Mouse (Mus musculus): Measurements from ENCODE around the gene Tnfrsf1a. TPM values are rescaled to one million over a fixed set of nuclear protein-coding genes. Genes with fewer than 3 reads are reported as not detected.

The Tnfrsf1a gene
- polyA plus RNA-seq, 1 experiment from 2014 or later = 109 TPM

DNA sequence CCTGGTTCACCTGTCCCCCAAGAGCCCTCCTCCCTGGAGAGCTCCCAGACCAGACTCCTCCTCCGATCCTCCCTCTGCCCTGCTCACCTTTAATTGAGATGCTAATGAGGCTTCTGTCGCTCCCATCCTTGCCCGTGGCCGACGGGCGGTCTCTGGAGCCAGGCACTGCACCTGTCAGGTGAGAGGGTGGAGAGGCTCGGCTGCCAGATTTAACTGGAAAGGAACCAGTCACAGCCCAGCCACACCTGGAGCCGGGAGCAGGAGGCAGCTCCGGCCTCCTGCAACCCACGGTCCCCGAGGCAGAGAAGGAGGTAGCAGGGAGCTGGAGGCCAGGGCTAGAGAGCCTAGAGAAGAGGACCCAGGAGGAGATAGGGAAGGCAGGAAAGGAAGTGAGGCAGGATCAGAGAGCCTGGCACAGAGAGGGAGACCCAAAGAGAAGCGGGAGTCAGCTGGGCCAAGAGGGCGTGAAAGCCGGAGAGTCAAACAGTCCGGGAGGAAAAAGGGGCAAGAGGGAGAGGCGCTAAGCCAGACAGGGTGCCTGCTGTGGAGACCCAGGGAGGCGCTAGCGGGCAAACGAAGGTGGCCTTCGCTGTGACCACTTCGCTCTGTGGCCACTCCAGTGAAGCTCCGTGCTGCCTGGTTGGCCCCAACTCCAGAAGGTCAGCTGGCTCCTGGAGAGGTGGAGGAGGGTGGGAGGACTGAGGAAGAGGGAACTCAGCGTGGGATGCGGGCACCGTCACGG is 27.9 kb upstream of the Tnfrsf1a start:
- Histone ChIP-seq H3K4me2 (replicated peaks; ENCODE audit: low read depth) (peak overlapping the region; percentile 30; the same call in 1 of the 2 replicates), H3K9me3 (ENCODE audit: control insufficient read depth) (no peaks in the 10 kb centered on the region), H3K9ac (ENCODE audit: low read depth, low read length) (no peak overlapping the region), H3K36me3 (ENCODE audit: control insufficient read depth, insufficient read depth) (no peaks in the 10 kb centered on the region), H3K27ac (ENCODE audit: low read depth, low read length) (no peak overlapping the region), H3K4me3 (ENCODE audit: low read depth, low read length) (no peak overlapping the region), H3K4me1 (replicated peaks; ENCODE audit: control insufficient read depth, insufficient read depth, low read length) (no peaks in the 10 kb centered on the region), H3K27me3 (replicated peaks; ENCODE audit: control insufficient read depth, insufficient read depth, low read length) (no peaks in the 10 kb centered on the region; the same call in 1 of the 2 replicates)
- TF ChIP-seq CTCF (IDR thresholded peaks at IDR 0.05; ENCODE audit: low read depth) = peak; percentile 20; the same call in 1 of the 2 replicates
- WGBS = 34% methylated on average over 26 of the region's 26 CpGs
- ATAC-seq = no peak

DNA sequence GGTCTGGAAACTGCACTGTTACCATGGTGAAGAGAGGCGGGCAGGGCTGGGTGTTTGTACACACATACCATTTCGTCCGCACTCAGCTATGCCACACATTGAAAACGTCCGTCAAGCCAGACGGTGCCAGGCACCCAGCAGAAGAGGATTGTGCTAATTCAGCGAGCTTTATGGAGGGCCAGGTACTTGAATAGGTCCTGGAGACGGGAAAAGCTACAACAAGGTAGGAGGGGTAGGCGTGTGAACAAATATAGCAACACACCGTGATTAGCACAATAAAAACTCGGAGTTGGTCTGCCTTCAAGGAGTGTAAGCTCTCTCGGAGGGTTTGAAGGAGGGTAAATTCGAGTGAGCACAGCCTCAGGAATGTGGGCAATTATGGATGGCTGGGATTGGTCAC is 26.4 kb upstream of the Tnfrsf1a start:
- Histone ChIP-seq H3K27me3 (replicated peaks; ENCODE audit: control insufficient read depth, insufficient read depth, low read length) (no peaks in the 10 kb centered on the region; the same call in 1 of the 2 replicates), H3K4me3 (ENCODE audit: low read depth, low read length) (no peak overlapping the region), H3K9ac (ENCODE audit: low read depth, low read length) (no peak overlapping the region), H3K27ac (ENCODE audit: low read depth, low read length) (no peak overlapping the region), H3K4me2 (replicated peaks; ENCODE audit: low read depth) (no peak overlapping the region), H3K36me3 (ENCODE audit: control insufficient read depth, insufficient read depth) (no peaks in the 10 kb centered on the region), H3K9me3 (ENCODE audit: control insufficient read depth) (no peaks in the 10 kb centered on the region), H3K4me1 (replicated peaks; ENCODE audit: control insufficient read depth, insufficient read depth, low read length) (no peaks in the 10 kb centered on the region)
- no peak for TF ChIP-seq CTCF (IDR thresholded peaks at IDR 0.05; ENCODE audit: low read depth)
- WGBS = 55% methylated on average over 13 of the region's 13 CpGs
- no peak for ATAC-seq

DNA sequence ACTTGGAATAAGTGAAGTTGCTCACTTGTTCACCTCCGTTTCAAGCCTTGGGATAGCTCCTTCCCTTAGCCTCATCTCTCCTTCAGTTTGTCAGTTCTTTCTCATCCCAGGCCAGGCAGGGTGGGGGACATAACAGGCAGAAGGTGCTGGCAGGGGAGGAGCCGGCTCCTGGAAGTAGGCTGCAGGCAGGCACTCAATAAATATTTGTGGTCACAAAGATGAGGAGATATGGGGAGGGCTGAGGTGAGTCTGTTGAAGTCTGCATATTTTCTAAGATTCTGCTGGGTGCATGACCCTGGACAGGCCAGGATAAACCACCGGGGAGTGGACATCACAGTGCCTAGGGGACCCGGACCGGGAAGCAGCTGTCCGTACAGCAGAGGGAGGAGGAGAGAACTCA is 25.6 kb upstream of the Tnfrsf1a start:
- Histone ChIP-seq H3K9me3 (ENCODE audit: control insufficient read depth) (no peaks in the 10 kb centered on the region), H3K36me3 (ENCODE audit: control insufficient read depth, insufficient read depth) (no peaks in the 10 kb centered on the region), H3K27me3 (replicated peaks; ENCODE audit: control insufficient read depth, insufficient read depth, low read length) (no peaks in the 10 kb centered on the region; the same call in 1 of the 2 replicates), H3K4me3 (ENCODE audit: low read depth, low read length) (no peak overlapping the region), H3K27ac (ENCODE audit: low read depth, low read length) (no peak overlapping the region), H3K4me2 (replicated peaks; ENCODE audit: low read depth) (no peak overlapping the region), H3K9ac (ENCODE audit: low read depth, low read length) (no peak overlapping the region), H3K4me1 (replicated peaks; ENCODE audit: control insufficient read depth, insufficient read depth, low read length) (no peaks in the 10 kb centered on the region)
- no peak for TF ChIP-seq CTCF (IDR thresholded peaks at IDR 0.05; ENCODE audit: low read depth)
- 46% methylated on average over 6 of the region's 6 CpGs for WGBS
- ATAC-seq = no peak

DNA sequence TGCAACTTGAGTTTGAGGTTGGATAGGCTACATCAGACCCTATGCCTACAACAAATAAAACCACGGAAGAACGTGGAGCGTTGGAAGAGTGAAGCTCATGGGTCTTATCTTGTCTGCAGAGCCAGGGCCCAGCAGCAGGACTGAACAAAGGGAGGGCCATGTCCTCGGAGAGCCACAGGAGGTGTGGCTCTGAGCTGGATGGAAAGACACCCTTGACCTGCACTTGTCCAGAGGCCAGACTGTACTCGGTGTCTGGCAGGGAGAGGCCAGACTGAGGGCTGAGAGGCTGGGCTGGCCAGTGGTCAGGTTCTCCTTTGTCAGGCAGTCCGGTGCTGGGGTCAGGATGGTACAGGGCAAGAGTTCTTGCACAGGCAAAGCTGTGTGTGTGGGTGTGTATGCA is 23.8 kb upstream of the Tnfrsf1a start:
- WGBS = 36% methylated on average over 6 of the region's 6 CpGs
- Histone ChIP-seq H3K27ac (ENCODE audit: low read depth, low read length) (no peak overlapping the region), H3K4me3 (ENCODE audit: low read depth, low read length) (no peak overlapping the region), H3K27me3 (replicated peaks; ENCODE audit: control insufficient read depth, insufficient read depth, low read length) (no peaks in the 10 kb centered on the region; the same call in 1 of the 2 replicates), H3K4me1 (replicated peaks; ENCODE audit: control insufficient read depth, insufficient read depth, low read length) (no peaks in the 10 kb centered on the region), H3K4me2 (replicated peaks; ENCODE audit: low read depth) (no peak overlapping the region), H3K36me3 (ENCODE audit: control insufficient read depth, insufficient read depth) (no peaks in the 10 kb centered on the region), H3K9ac (ENCODE audit: low read depth, low read length) (no peak overlapping the region), H3K9me3 (ENCODE audit: control insufficient read depth) (no peaks in the 10 kb centered on the region)
- 0 out of 2 replicates have a peak, but pooled peaks have one; percentile 23 for ATAC-seq
- no peak for TF ChIP-seq CTCF (IDR thresholded peaks at IDR 0.05; ENCODE audit: low read depth)

DNA sequence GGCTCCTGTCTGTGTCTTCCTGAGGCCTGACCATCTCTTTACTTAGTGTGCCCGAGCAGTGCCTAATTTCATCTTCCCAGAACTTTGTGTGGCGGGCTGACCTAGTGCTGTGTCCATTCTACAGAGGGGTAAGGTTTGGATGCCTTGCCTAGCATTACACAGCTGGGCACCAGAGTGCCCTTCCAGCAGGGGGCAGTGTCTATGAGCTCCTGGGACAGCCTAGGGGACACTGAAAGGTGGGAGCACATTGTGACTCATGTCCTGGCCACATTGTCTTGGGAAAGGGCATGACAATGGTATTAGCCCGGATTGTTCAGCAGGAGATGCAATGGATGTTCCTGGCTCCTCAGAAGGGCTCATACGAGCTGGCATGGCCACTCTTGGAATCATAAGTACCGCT is 20.9 kb upstream of the Tnfrsf1a start:
- H3K36me3 ChIP-seq (ENCODE audit: control insufficient read depth, insufficient read depth) = no peaks in the 10 kb centered on the region
- ATAC-seq = no peak
- 83% methylated on average over 5 of the region's 5 CpGs for WGBS
- no peak overlapping the region for H3K27ac ChIP-seq (ENCODE audit: low read depth, low read length)
- no peak overlapping the region for H3K4me2 ChIP-seq (replicated peaks; ENCODE audit: low read depth)
- no peaks in the 10 kb centered on the region for H3K27me3 ChIP-seq (replicated peaks; ENCODE audit: control insufficient read depth, insufficient read depth, low read length)
- H3K4me3 ChIP-seq (ENCODE audit: low read depth, low read length) = no peak overlapping the region
- no peaks in the 10 kb centered on the region for H3K9me3 ChIP-seq (ENCODE audit: control insufficient read depth)
- no peaks in the 10 kb centered on the region for H3K4me1 ChIP-seq (replicated peaks; ENCODE audit: control insufficient read depth, insufficient read depth, low read length)
- H3K9ac ChIP-seq (ENCODE audit: low read depth, low read length) = no peak overlapping the region
- peak; percentile 77 for TF ChIP-seq CTCF (IDR thresholded peaks at IDR 0.05; ENCODE audit: low read depth)

DNA sequence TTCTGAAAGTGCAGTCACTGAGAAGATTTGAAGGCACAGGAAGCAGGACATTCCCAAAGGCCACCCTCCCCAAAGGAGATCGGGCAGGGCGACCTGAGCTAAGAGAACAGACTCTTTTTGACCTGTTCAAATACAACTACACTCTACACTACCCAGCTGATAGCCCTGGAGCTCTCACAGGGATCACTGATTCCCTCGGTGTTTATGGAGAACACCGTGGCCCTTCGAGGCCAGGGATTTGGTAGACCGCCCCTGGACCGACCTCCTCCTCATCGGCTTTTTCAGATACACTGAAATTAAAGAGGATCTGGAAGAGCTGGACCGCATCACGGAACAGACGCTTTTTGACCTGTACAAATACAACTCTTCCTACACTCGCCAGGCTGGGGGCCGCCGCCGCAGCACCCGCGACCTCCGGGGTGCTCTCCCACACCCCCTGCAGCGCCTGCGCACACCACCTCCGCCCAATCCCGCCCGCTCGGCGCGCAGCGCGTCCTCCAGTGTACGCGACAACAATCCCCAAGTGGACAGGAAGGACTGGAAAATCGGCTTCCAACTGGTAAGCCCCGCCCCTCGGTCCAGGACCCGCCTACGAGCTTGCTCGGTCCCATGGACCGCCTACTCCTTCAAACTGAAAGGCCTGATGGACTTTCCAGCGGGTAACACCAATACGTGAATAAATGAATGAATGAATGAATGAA is 18.4 kb upstream of the Tnfrsf1a start:
- no peaks in the 10 kb centered on the region for H3K4me1 ChIP-seq (replicated peaks; ENCODE audit: control insufficient read depth, insufficient read depth, low read length)
- TF ChIP-seq CTCF (IDR thresholded peaks at IDR 0.05; ENCODE audit: low read depth) = peak; percentile 34
- H3K9ac ChIP-seq (ENCODE audit: low read depth, low read length) = peak overlapping the region; percentile 55
- no peaks in the 10 kb centered on the region for H3K27me3 ChIP-seq (replicated peaks; ENCODE audit: control insufficient read depth, insufficient read depth, low read length)
- under 1% methylated on average over 39 of the region's 39 CpGs for WGBS
- 0 out of 2 replicates have a peak overlapping the region, but pooled peaks have one; percentile 24 for H3K27ac ChIP-seq (ENCODE audit: low read depth, low read length)
- H3K4me3 ChIP-seq (ENCODE audit: low read depth, low read length) = peak overlapping the region; percentile 46
- H3K9me3 ChIP-seq (ENCODE audit: control insufficient read depth) = no peaks in the 10 kb centered on the region
- H3K4me2 ChIP-seq (replicated peaks; ENCODE audit: low read depth) = peak overlapping the region; percentile 83
- no peaks in the 10 kb centered on the region for H3K36me3 ChIP-seq (ENCODE audit: control insufficient read depth, insufficient read depth)
- peak; percentile 91 for ATAC-seq

Measured in intestine, postnatal 0 days (tissue).